Mouse (Mus musculus) limb, embryonic 10.5 days (tissue): ENCODE results near the gene Hapln3. TPM values are rescaled to one million over a fixed set of nuclear protein-coding genes. Genes with fewer than 3 reads are reported as not detected.

Source experiments
- DNase-seq: peaks from one replicate; pipeline ENCODE4 v3.0.0-alpha.2; 2017; ENCODE audit warnings: low spot score
- H3K27ac ChIP-seq: fragments of 300-500 bp; sonication (generic); 2 replicates; pipeline ENCODE4 v1.5.1; 2016; ENCODE audit warnings: mild to moderate bottlenecking
- H3K27me3 ChIP-seq: fragments of 300-500 bp; sonication (generic); 2 replicates; pipeline ENCODE4 v1.6.1; 2016; ENCODE audit warnings: low read depth, mild to moderate bottlenecking; ENCODE audit not compliant: poor library complexity, severe bottlenecking
- H3K36me3 ChIP-seq: fragments of 300-500 bp; sonication (generic); 2 replicates; pipeline ENCODE4 v1.6.1; 2016; ENCODE audit warnings: mild to moderate bottlenecking, moderate library complexity
- H3K4me1 ChIP-seq: fragments of 300-500 bp; sonication (generic); 2 replicates; pipeline ENCODE4 v1.6.1; 2016
- H3K4me3 ChIP-seq: fragments of 300-500 bp; sonication (generic); 2 replicates; pipeline ENCODE4 v1.5.1; 2016; ENCODE audit warnings: mild to moderate bottlenecking, moderate library complexity
- H3K9me3 ChIP-seq: fragments of 300-500 bp; sonication (generic); replicated peaks from 2 replicates; pipeline ENCODE4 v1.6.1; 2016; ENCODE audit warnings: mild to moderate bottlenecking
- WGBS: fragments of 180-500 bp; shearing (Covaris S2); methylation state at CpG from one replicate; pipeline ENCODE4 v1.1.7; 2016; 5-methylcytosine and 5-hydroxymethylcytosine counted together
- polyA plus RNA-seq: library from polyadenylated mRNA; unstranded; fragments of >200 nt; fragmentation: Nextera tagmentation; extraction: Ambion mirVana; gene quantifications from 2 replicates; pipeline ENCODE4 v1.2.1, GENCODE M21; 2016

Hapln3 gene
- 1.9 and 2.3 TPM in 2 replicates for polyA plus RNA-seq

- H3K9me3 ChIP-seq, result no peaks in the 10 kb centered on the region
- DNase-seq, result peak; percentile 65
- peaks cover 22% of the 10 kb centered on the region for H3K27me3 ChIP-seq
- H3K27ac ChIP-seq, result peak within 1 kb of the TSS; percentile 69
- peaks cover 40% of the 10 kb centered on the region for H3K4me1 ChIP-seq
- 3% methylated on average over 19 of the region's 19 CpGs for WGBS
- H3K4me3 ChIP-seq, result peak within 1 kb of the TSS; percentile 47
- peaks cover 30% of the 10 kb centered on the region for H3K36me3 ChIP-seq
These were observed at the start of gene Hapln3 for GRCm38 (mm10) chr7:79130843-79131444. Gene Hapln3, minus strand, starts transcription at chr7:79131018.

GRCm38 (mm10) chr7:79173800-79174199 lies 43.0 kb upstream of the Hapln3 start:
- DNase-seq, result no peak

DNA sequence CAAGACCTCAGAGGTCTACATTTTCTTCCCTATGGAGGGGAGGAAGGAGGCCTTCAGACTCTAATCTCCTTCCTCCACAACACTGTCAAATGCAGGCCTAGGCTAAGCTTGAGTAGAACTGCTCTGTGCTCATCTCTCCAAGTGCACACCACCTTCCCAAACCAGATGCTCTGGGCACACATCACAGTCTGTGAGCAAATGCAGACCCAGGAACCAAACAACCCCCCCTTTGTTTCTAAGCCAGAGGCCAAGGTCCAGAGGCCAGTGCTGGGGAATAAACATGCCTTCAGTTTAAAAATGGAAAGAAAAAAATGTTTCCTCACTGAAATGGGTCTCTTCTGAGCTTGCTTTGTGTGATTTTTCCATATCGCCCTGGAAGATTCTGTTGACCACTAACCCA lies 41.0 kb upstream of the Hapln3 start:
- Histone ChIP-seq H3K36me3 (no peaks in the 10 kb centered on the region), H3K27ac (no peak overlapping the region), H3K27me3 (no peaks in the 10 kb centered on the region), H3K4me1 (peaks cover 7% of the 10 kb centered on the region; the same call in 1 of the 2 replicates), H3K4me3 (no peak overlapping the region), H3K9me3 (no peaks in the 10 kb centered on the region)
- DNase-seq, result no peak
- whole genome bisulfite sequencing, result 92% methylated on average over 1 of the region's 1 CpGs

More at GRCm38 (mm10) chr7:79173800-79174199, 43.0 kb upstream of the Hapln3 start:
- Histone ChIP-seq H3K9me3 (no peaks in the 10 kb centered on the region), H3K36me3 (no peaks in the 10 kb centered on the region), H3K27ac (no peak overlapping the region), H3K4me1 (peaks cover 7% of the 10 kb centered on the region; the same call in 1 of the 2 replicates), H3K4me3 (no peak overlapping the region), H3K27me3 (no peaks in the 10 kb centered on the region)
- 94% methylated on average over 3 of the region's 3 CpGs for WGBS

GRCm38 (mm10) chr7:79167006-79167562 lies 36.3 kb upstream of the Hapln3 start:
- peaks cover 7% of the 10 kb centered on the region; the same call in 1 of the 2 replicates for H3K4me1 ChIP-seq
- H3K4me3 ChIP-seq, result no peak overlapping the region
- H3K36me3 ChIP-seq, result no peaks in the 10 kb centered on the region
- no peaks in the 10 kb centered on the region; the same call in 1 of the 2 replicates for H3K9me3 ChIP-seq
- no peak for DNase-seq
- WGBS, result 89% methylated on average over 14 of the region's 14 CpGs
- no peak overlapping the region for H3K27ac ChIP-seq
- no peaks in the 10 kb centered on the region for H3K27me3 ChIP-seq

- Histone ChIP-seq H3K27ac (no peak overlapping the region), H3K9me3 (no peaks in the 10 kb centered on the region; the same call in 1 of the 2 replicates), H3K4me3 (no peak overlapping the region), H3K4me1 (no peaks in the 10 kb centered on the region), H3K27me3 (no peaks in the 10 kb centered on the region), H3K36me3 (no peaks in the 10 kb centered on the region)
- no peak for DNase-seq
- WGBS, result 82% methylated on average over 1 of the region's 1 CpGs
These were observed 28.6 kb upstream of the Hapln3 start for GRCm38 (mm10) chr7:79159406-79159805.

DNA sequence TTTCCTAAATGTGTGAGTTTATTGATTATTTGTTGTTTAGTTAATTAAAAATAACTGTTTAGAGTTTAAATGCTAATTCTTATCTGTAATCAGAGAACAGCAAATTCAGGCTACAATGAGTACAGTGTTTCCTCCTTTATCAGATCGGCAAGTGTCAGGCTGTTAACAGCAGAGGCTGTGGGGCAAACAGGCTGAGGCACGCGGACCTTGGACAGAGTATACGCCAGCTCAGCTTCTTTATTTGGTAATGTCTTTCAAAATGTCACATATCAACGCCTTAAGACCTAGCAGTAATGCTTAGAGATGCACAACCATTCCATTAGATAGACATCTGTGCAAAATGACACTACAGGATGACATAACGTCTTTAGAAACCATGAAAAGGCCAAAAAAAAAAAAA lies 18.7 kb upstream of the Hapln3 start:
- no peak for DNase-seq
- Histone ChIP-seq H3K9me3 (no peaks in the 10 kb centered on the region), H3K27me3 (no peaks in the 10 kb centered on the region), H3K4me3 (peak overlapping the region; percentile 72), H3K4me1 (peaks cover 32% of the 10 kb centered on the region), H3K36me3 (peaks cover 10% of the 10 kb centered on the region), H3K27ac (0 out of 2 replicates have a peak overlapping the region, but pooled peaks have one; percentile 92)
- 76% methylated on average over 6 of the region's 6 CpGs for WGBS

- Histone ChIP-seq H3K4me1 (peaks cover 32% of the 10 kb centered on the region), H3K9me3 (no peaks in the 10 kb centered on the region), H3K4me3 (peak within 1 kb of the TSS; percentile 72), H3K27me3 (no peaks in the 10 kb centered on the region), H3K27ac (peak within 1 kb of the TSS; percentile 92), H3K36me3 (peaks cover 17% of the 10 kb centered on the region)
- under 1% methylated on average over 39 of the region's 39 CpGs for WGBS
- DNase-seq, result peak; percentile 91
These were observed 18.0 kb upstream of the Hapln3 start, which contains the start of gene Mfge8 for GRCm38 (mm10) chr7:79148711-79149266. Gene Mfge8, minus strand, starts transcription at chr7:79149060.

DNA sequence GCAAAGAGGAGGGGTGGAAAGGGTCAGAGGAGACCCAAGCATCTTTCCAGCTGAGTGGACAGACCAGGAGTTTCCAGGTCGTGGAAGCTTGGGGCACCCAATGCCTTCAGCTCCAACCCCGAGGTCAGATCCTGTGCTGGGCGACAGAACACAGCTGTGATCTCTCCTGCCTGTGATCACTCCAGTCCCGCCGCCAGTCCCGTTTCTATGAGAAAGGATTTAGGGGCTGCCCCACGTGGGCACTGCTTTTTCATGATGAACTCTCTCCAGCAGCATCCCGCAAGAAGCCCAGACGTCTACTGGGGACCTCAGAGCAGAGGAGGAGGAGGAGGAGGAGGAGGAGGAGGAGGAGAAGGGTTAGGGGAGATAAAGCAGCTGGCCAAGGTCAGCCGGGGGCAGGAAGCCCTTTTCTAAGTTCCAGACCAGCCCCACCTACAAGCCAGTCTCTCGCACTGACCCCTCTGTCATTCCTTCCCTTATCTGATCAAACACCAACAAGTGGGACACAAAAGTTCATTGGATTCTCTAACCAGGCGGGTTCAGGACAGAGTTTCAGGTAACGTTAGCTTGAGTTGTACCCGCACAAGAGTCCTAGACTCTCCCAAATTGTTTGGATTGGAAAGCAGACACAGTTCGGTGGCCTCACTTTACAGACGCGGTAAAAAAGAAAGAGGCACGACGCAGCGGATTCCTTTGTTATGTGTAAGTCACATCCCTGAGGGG lies 17.3 kb upstream of the Hapln3 start:
- no peaks in the 10 kb centered on the region for H3K27me3 ChIP-seq
- peak; percentile 50 for DNase-seq
- peak overlapping the region; percentile 72 for H3K4me3 ChIP-seq
- peaks cover 32% of the 10 kb centered on the region for H3K4me1 ChIP-seq
- peaks cover 24% of the 10 kb centered on the region for H3K36me3 ChIP-seq
- no peaks in the 10 kb centered on the region for H3K9me3 ChIP-seq
- H3K27ac ChIP-seq, result peak overlapping the region; percentile 92
- WGBS, result 2% methylated on average over 20 of the region's 20 CpGs

- H3K4me3 ChIP-seq, result peak overlapping the region; percentile 72
- DNase-seq, result peak; percentile 49
- H3K4me1 ChIP-seq, result peaks cover 32% of the 10 kb centered on the region
- no peaks in the 10 kb centered on the region for H3K9me3 ChIP-seq
- peaks cover 33% of the 10 kb centered on the region for H3K36me3 ChIP-seq
- H3K27ac ChIP-seq, result peak overlapping the region; percentile 92
- H3K27me3 ChIP-seq, result no peaks in the 10 kb centered on the region
- 46% methylated on average over 12 of the region's 12 CpGs for WGBS
These were observed 16.4 kb upstream of the Hapln3 start for GRCm38 (mm10) chr7:79147011-79147837.

GRCm38 (mm10) chr7:79140897-79141296 lies 10.1 kb upstream of the Hapln3 start:
- peaks cover 93% of the 10 kb centered on the region for H3K36me3 ChIP-seq
- no peak overlapping the region for H3K27ac ChIP-seq
- H3K4me3 ChIP-seq, result no peak overlapping the region
- no peaks in the 10 kb centered on the region for H3K9me3 ChIP-seq
- DNase-seq, result peak; percentile 90
- H3K27me3 ChIP-seq, result no peaks in the 10 kb centered on the region
- WGBS, result 43% methylated on average over 8 of the region's 8 CpGs
- H3K4me1 ChIP-seq, result no peaks in the 10 kb centered on the region

- 70% methylated on average over 4 of the region's 4 CpGs for WGBS
These were observed 9.2 kb upstream of the Hapln3 start for GRCm38 (mm10) chr7:79139891-79140591.

More at GRCm38 (mm10) chr7:79139891-79140591, 9.2 kb upstream of the Hapln3 start:
- H3K4me3 ChIP-seq, result no peak overlapping the region
- no peaks in the 10 kb centered on the region for H3K4me1 ChIP-seq
- DNase-seq, result no peak
- no peak overlapping the region for H3K27ac ChIP-seq
- peaks cover 97% of the 10 kb centered on the region for H3K36me3 ChIP-seq
- no peaks in the 10 kb centered on the region for H3K27me3 ChIP-seq
- H3K9me3 ChIP-seq, result no peaks in the 10 kb centered on the region
